Mouse (Mus musculus) left cerebral cortex, adult 8-10 months (tissue): ENCODE results near the gene Cenps. TPM values are rescaled to one million over a fixed set of nuclear protein-coding genes. Genes with fewer than 3 reads are reported as not detected.
"Not testable (repeated sequence)": the region's sequence is repeated elsewhere in the genome, so short reads cannot be mapped to it uniquely, and the experiment has no call there.

Source experiments
- DNase-seq, 2 experiments: peaks; one replicate each; pipeline ENCODE4 v3.0.0; 2022; ENCODE audit warnings: low spot score in 2 of 2
- total RNA-seq, 4 experiments: library from RNA; stranded (reverse); gene quantifications; 2 replicates each; pipeline ENCODE4 v1.2.4; 2022

The Cenps gene
- 10 to 100 TPM; 24.4 to 29.1 (median 25.8) TPM for total RNA-seq

GRCm38 (mm10) chr4:149136982-149137770, at the start of gene Cenps:
Gene Cenps, minus strand, starts transcription at chr4:149137629.
- DNase-seq = peak; percentile 86 to 90

- DNase-seq = no peak
Measured at GRCm38 (mm10) chr4:149182755-149183154, 45.3 kb upstream of the Cenps start.

- DNase-seq = no peak
Measured at GRCm38 (mm10) chr4:149182192-149182591, 44.8 kb upstream of the Cenps start.

- no peak for DNase-seq
Measured at GRCm38 (mm10) chr4:149179573-149179972, 42.1 kb upstream of the Cenps start.

GRCm38 (mm10) chr4:149179160-149179559, 41.7 kb upstream of the Cenps start:
- no peak for DNase-seq

- DNase-seq = no peak
Measured at GRCm38 (mm10) chr4:149178328-149178727, 40.9 kb upstream of the Cenps start.

GRCm38 (mm10) chr4:149177046-149177445, 39.6 kb upstream of the Cenps start:
- no peak for DNase-seq

GRCm38 (mm10) chr4:149176645-149177044, 39.2 kb upstream of the Cenps start:
- DNase-seq = no peak

- DNase-seq = no peak
Measured at GRCm38 (mm10) chr4:149173661-149174060, 36.2 kb upstream of the Cenps start.

- DNase-seq = no peak
Measured at GRCm38 (mm10) chr4:149172666-149173065, 35.2 kb upstream of the Cenps start.

GRCm38 (mm10) chr4:149172083-149172482, 34.7 kb upstream of the Cenps start:
- DNase-seq = no peak

- no peak for DNase-seq
Measured at GRCm38 (mm10) chr4:149171581-149171981, 34.2 kb upstream of the Cenps start.

- DNase-seq = no peak
Measured at GRCm38 (mm10) chr4:149170394-149170931, 33.0 kb upstream of the Cenps start.

GRCm38 (mm10) chr4:149169926-149170325, 32.5 kb upstream of the Cenps start:
- not testable (repeated sequence) for DNase-seq

- no peak for DNase-seq
Measured at GRCm38 (mm10) chr4:149168016-149168415, 30.6 kb upstream of the Cenps start.

- no peak for DNase-seq
Measured at GRCm38 (mm10) chr4:149166957-149167611, 29.7 kb upstream of the Cenps start.

GRCm38 (mm10) chr4:149166215-149166946, 29.0 kb upstream of the Cenps start, which contains the start of gene Pgd:
Gene Pgd, minus strand, starts transcription at chr4:149166771.
- DNase-seq = peak; percentile 92 to 97

GRCm38 (mm10) chr4:149164150-149164549, 26.7 kb upstream of the Cenps start:
- no peak for DNase-seq

- no peak for DNase-seq
Measured at GRCm38 (mm10) chr4:149163196-149163595, 25.8 kb upstream of the Cenps start.

GRCm38 (mm10) chr4:149161166-149161565, 23.7 kb upstream of the Cenps start:
- DNase-seq = no peak

- no peak for DNase-seq
Measured at GRCm38 (mm10) chr4:149159891-149160290, 22.5 kb upstream of the Cenps start.

- no peak for DNase-seq
Measured at GRCm38 (mm10) chr4:149159203-149159602, 21.8 kb upstream of the Cenps start.
